Mouse (Mus musculus): ENCODE measurements around the gene Rbm4. TPM values are rescaled to one million over a fixed set of nuclear protein-coding genes. Genes with fewer than 3 reads are reported as not detected.
"Not testable (repeated sequence)": the region's sequence is repeated elsewhere in the genome, so short reads cannot be mapped to it uniquely, and the experiment has no call there.

Gene Rbm4
- polyA plus RNA-seq, 1 experiment from 2014 or later: 109 TPM

DNA sequence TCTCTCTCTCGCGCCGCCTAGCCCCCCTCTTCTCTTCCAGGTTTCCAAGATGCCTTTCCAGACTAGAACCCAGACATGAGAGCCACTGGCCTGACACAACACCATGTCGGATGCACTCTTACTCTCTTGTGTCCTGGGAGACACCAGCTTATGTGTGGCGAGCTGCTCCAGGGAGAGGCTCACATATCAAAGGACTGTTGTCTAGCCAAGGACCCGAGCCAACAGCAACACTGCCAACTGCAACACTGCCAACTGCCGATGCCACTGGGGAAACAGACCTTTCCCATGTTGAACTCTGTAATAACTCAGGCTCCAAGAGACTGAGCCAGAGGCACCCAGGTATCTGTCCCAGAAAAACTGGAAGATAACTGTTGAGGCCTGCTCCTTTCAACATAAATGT, 35.5 kb upstream of the Rbm4 start:
- no peak overlapping the region for H3K9ac ChIP-seq (ENCODE audit: low read length)
- DNase-seq (ENCODE audit: low spot score): no peak
- no peaks in the 10 kb centered on the region for H3K27me3 ChIP-seq (ENCODE audit: control insufficient read depth, insufficient read depth, low read length)
- H3K9me3 ChIP-seq (ENCODE audit: control insufficient read depth, low read length): no peaks in the 10 kb centered on the region
- no peaks in the 10 kb centered on the region for H3K4me1 ChIP-seq (ENCODE audit: control insufficient read depth, insufficient read depth, low read length)
- 65% methylated on average over 7 of the region's 7 CpGs for WGBS
- ATAC-seq (ENCODE audit: insufficient number of reproducible peaks, low FRiP score, low TSS enrichment, low read depth): no peak
- H3K4me2 ChIP-seq (ENCODE audit: low read depth, severe bottlenecking): no peak overlapping the region
- H3K4me3 ChIP-seq (ENCODE audit: low read depth, low read length): no peak overlapping the region
- H3K27ac ChIP-seq (replicated peaks; ENCODE audit: low read depth, low read length): no peak overlapping the region
- H3K36me3 ChIP-seq (ENCODE audit: control insufficient read depth, insufficient read depth, low read length): peaks cover 2% of the 10 kb centered on the region; the same call in 1 of the 2 replicates

DNA sequence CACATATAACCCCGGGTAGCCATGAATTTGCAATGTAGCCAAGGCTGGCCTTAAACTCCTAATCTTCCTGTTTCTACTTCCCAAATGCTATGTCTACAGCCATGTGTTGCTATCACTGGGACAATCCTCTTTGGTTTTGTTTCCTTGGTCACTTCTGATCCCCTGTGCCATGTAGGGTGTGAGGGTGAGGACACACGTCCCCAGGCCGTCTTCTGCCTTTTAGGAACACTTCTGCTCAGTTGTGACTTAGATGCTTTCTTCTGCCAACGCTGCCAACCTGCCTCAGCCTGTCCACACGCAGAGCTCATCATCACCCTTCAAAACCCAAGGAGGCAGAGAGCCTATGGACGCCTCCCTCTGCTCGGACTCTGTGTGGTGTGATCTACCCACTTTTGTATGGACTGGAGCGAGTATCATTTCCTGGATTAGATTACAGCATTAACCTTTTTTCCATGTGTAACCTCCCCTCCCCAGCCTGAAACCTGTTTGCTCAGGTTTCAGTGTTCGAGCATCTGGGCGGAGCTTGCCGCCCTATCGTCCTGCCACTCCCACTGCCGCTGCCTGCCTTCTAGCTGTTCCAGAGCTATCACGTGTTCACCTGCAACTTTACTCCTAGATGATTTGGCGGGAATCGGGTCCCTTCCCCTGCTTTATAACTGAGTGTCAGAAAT, 34.9 kb upstream of the Rbm4 start:
- no peak overlapping the region for H3K9ac ChIP-seq (ENCODE audit: low read length)
- no peaks in the 10 kb centered on the region for H3K9me3 ChIP-seq (ENCODE audit: control insufficient read depth, low read length)
- H3K27me3 ChIP-seq (ENCODE audit: control insufficient read depth, insufficient read depth, low read length): no peaks in the 10 kb centered on the region
- ATAC-seq (ENCODE audit: insufficient number of reproducible peaks, low FRiP score, low TSS enrichment, low read depth) (no peak), DNase-seq (ENCODE audit: low spot score) (no peak)
- WGBS: 49% methylated on average over 16 of the region's 16 CpGs
- no peak overlapping the region for H3K4me3 ChIP-seq (ENCODE audit: low read depth, low read length)
- no peak overlapping the region for H3K27ac ChIP-seq (replicated peaks; ENCODE audit: low read depth, low read length)
- no peaks in the 10 kb centered on the region for H3K4me1 ChIP-seq (ENCODE audit: control insufficient read depth, insufficient read depth, low read length)
- H3K36me3 ChIP-seq (ENCODE audit: control insufficient read depth, insufficient read depth, low read length): peaks cover 2% of the 10 kb centered on the region; the same call in 1 of the 2 replicates
- no peak overlapping the region for H3K4me2 ChIP-seq (ENCODE audit: low read depth, severe bottlenecking)

DNA sequence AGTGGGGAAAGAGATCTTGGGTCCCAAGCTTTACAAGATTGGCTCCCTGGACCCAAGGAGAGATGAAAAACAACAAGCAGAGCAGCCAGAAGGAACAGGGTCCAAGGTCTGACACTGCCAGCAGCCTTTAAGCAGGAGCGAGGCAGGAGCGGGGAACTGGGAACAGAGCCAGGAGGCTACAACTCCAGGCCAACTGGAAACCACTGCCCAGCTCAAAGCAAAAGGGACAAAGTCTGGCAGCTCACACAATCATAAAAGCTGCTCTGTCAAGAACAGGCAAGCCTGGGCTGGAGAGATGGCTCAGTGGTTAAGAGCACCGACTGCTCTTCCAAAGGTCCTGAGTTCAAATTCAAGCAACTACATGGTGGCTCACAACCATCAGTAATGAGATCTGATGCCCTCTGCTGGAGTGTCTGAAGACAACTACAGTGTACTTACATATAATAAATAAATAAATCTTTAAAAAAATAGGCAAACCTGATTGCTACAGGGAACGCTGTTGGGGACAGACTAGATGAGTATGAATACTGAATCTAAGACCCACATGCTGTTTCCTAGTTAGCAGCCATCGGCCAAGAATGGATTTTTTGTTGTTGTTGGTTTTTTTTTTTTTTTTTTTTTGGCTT, 27.1 kb upstream of the Rbm4 start:
- WGBS: 84% methylated on average over 5 of the region's 5 CpGs

DNA sequence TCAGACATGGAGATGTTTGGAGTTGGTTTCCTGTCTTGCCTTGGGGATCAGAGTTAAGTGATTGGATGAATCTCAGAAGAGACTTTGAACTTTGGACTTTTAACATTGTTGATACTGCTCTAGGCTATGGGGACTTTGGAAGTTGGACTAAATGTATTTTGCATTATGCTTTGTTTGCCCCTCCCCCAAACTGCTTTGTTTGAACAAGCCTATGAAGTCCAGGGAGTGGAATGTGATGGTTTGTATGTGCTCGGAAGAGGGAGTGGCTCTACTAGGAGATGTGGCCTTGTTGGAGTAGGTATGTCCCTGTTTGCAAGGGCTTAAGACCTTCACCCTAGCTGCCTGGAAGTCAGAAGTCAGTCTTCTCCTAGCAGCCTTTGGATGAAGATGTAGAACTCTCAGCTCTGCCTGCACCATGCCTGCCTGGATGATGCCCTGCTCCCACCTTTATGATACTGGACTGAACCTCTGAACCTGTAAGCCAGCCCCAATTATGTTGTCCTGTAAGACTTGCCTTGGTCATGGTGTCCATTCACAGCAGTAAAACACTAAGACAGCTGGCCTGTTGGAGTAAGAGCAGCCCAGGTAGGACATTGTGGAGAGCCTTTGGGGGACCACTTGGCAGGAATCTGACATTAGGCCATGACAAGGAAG, 23.6 kb upstream of the Rbm4 start:
- 64% methylated on average over 1 of the region's 1 CpGs for WGBS
- Histone ChIP-seq H3K27ac (replicated peaks; ENCODE audit: low read depth, low read length) (no peak overlapping the region), H3K4me1 (ENCODE audit: control insufficient read depth, insufficient read depth, low read length) (no peaks in the 10 kb centered on the region), H3K4me3 (ENCODE audit: low read depth, low read length) (no peak overlapping the region), H3K27me3 (ENCODE audit: control insufficient read depth, insufficient read depth, low read length) (no peaks in the 10 kb centered on the region), H3K36me3 (ENCODE audit: control insufficient read depth, insufficient read depth, low read length) (no peaks in the 10 kb centered on the region), H3K4me2 (ENCODE audit: low read depth, severe bottlenecking) (no peak overlapping the region), H3K9me3 (ENCODE audit: control insufficient read depth, low read length) (no peaks in the 10 kb centered on the region), H3K9ac (ENCODE audit: low read length) (no peak overlapping the region)
- DNase-seq (ENCODE audit: low spot score) (no peak), ATAC-seq (ENCODE audit: insufficient number of reproducible peaks, low FRiP score, low TSS enrichment, low read depth) (no peak)

More for the DNA sequence above, 27.1 kb upstream of the Rbm4 start:
- no peaks in the 10 kb centered on the region for H3K9me3 ChIP-seq (ENCODE audit: control insufficient read depth, low read length)
- no peaks in the 10 kb centered on the region for H3K4me1 ChIP-seq (ENCODE audit: control insufficient read depth, insufficient read depth, low read length)
- H3K27ac ChIP-seq (replicated peaks; ENCODE audit: low read depth, low read length): no peak overlapping the region
- peaks cover 2% of the 10 kb centered on the region; the same call in 1 of the 2 replicates for H3K36me3 ChIP-seq (ENCODE audit: control insufficient read depth, insufficient read depth, low read length)
- H3K9ac ChIP-seq (ENCODE audit: low read length): no peak overlapping the region
- no peaks in the 10 kb centered on the region for H3K27me3 ChIP-seq (ENCODE audit: control insufficient read depth, insufficient read depth, low read length)
- ATAC-seq (ENCODE audit: insufficient number of reproducible peaks, low FRiP score, low TSS enrichment, low read depth): no peak
- H3K4me2 ChIP-seq (ENCODE audit: low read depth, severe bottlenecking): no peak overlapping the region
- H3K4me3 ChIP-seq (ENCODE audit: low read depth, low read length): no peak overlapping the region
- no peak for DNase-seq (ENCODE audit: low spot score)

DNA sequence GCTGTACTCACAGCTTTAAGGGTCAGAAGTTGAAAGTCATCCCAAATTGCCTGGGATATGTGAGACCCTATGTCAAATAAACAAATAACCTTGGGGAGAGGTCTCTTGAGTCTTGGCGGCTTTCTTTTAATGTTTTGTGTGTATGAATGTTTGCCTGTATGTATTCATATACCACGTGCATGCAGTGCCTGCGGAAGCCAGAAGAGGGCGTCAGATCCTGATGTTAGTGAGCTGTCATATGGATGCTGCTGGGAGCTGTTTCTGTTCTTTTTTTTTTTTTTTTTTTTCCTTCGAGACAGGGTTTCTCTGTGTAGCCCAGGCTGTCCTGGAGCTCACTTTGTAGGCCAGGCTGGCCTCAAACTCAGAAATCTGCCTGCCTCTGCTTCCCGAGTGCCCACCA, 19.3 kb upstream of the Rbm4 start:
- H3K36me3 ChIP-seq (ENCODE audit: control insufficient read depth, insufficient read depth, low read length): no peaks in the 10 kb centered on the region
- no peak overlapping the region for H3K27ac ChIP-seq (replicated peaks; ENCODE audit: low read depth, low read length)
- H3K27me3 ChIP-seq (ENCODE audit: control insufficient read depth, insufficient read depth, low read length): no peaks in the 10 kb centered on the region
- ATAC-seq (ENCODE audit: insufficient number of reproducible peaks, low FRiP score, low TSS enrichment, low read depth) (no peak), DNase-seq (ENCODE audit: low spot score) (peak; percentile 44)
- no peak overlapping the region for H3K4me3 ChIP-seq (ENCODE audit: low read depth, low read length)
- H3K4me2 ChIP-seq (ENCODE audit: low read depth, severe bottlenecking): no peak overlapping the region
- no peaks in the 10 kb centered on the region for H3K9me3 ChIP-seq (ENCODE audit: control insufficient read depth, low read length)
- H3K4me1 ChIP-seq (ENCODE audit: control insufficient read depth, insufficient read depth, low read length): peaks cover 9% of the 10 kb centered on the region
- WGBS: 81% methylated on average over 6 of the region's 6 CpGs
- no peak overlapping the region for H3K9ac ChIP-seq (ENCODE audit: low read length)

DNA sequence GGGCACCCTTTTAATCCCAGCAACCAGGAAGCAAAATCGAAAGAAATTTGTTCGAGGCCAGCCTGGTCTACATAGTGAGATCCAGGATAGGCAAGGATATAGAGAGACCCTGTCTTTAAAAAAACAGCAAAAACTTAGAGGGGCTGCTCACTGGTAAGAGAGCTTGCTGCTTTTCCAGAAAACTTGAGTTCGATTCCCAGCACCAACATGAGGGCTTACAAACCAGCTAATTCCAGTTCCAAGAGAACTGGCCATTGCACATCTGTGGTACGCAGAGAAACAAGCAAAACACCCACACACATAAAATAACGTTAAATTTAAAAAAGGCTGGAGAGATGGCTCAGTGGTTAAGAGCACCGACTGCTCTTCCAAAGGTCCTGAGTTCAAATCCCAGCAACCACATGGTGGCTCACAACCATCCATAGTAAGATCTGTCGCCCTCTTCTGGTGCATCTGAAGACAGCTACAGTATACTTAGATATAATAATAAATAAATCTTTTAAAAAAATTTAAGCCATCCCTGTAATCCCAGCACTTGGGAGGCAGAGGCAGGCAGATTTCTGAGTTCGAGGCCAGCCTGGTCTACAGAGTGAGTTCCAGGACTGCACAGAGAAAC, 18.7 kb upstream of the Rbm4 start:
- Histone ChIP-seq H3K4me2 (ENCODE audit: low read depth, severe bottlenecking) (peak overlapping the region; percentile 46; the same call in 1 of the 2 replicates), H3K9ac (ENCODE audit: low read length) (peak overlapping the region; percentile 84), H3K4me3 (ENCODE audit: low read depth, low read length) (peak overlapping the region; percentile 70)
- H3K27ac ChIP-seq (replicated peaks; ENCODE audit: low read depth, low read length); DNase-seq (ENCODE audit: low spot score); ATAC-seq (ENCODE audit: insufficient number of reproducible peaks, low FRiP score, low TSS enrichment, low read depth); H3K27me3 ChIP-seq (ENCODE audit: control insufficient read depth, insufficient read depth, low read length); H3K9me3 ChIP-seq (ENCODE audit: control insufficient read depth, low read length); H3K4me1 ChIP-seq (ENCODE audit: control insufficient read depth, insufficient read depth, low read length); H3K36me3 ChIP-seq (ENCODE audit: control insufficient read depth, insufficient read depth, low read length): not testable (repeated sequence)
- WGBS: 81% methylated on average over 8 of the region's 8 CpGs

DNA sequence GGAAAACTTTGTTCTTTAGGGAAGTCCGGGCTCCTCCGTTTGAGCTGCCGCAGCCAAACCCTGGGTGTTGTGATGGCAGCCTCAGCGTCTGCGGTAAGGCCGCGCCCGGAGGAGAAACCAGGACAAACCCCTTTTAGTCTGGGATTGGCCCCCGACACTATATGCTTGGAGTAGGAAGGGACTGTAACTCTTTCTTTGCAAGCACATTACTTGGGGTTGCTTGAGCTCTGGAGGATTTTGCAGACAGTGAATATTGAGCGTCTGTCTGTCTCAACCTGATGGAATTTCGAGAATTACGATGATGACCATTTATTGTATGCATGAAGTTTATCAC, 18.2 kb upstream of the Rbm4 start:
- no peaks in the 10 kb centered on the region for H3K9me3 ChIP-seq (ENCODE audit: control insufficient read depth, low read length)
- ATAC-seq (ENCODE audit: insufficient number of reproducible peaks, low FRiP score, low TSS enrichment, low read depth) (peak; percentile 37; the same call in 1 of the 2 replicates), DNase-seq (ENCODE audit: low spot score) (no peak)
- H3K27ac ChIP-seq (replicated peaks; ENCODE audit: low read depth, low read length): peak overlapping the region; percentile 88
- no peaks in the 10 kb centered on the region for H3K27me3 ChIP-seq (ENCODE audit: control insufficient read depth, insufficient read depth, low read length)
- peak overlapping the region; percentile 46 for H3K4me2 ChIP-seq (ENCODE audit: low read depth, severe bottlenecking)
- no peaks in the 10 kb centered on the region for H3K36me3 ChIP-seq (ENCODE audit: control insufficient read depth, insufficient read depth, low read length)
- H3K4me3 ChIP-seq (ENCODE audit: low read depth, low read length): peak overlapping the region; percentile 70
- 5% methylated on average over 12 of the region's 12 CpGs for WGBS
- peaks cover 9% of the 10 kb centered on the region for H3K4me1 ChIP-seq (ENCODE audit: control insufficient read depth, insufficient read depth, low read length)
- H3K9ac ChIP-seq (ENCODE audit: low read length): peak overlapping the region; percentile 84

DNA sequence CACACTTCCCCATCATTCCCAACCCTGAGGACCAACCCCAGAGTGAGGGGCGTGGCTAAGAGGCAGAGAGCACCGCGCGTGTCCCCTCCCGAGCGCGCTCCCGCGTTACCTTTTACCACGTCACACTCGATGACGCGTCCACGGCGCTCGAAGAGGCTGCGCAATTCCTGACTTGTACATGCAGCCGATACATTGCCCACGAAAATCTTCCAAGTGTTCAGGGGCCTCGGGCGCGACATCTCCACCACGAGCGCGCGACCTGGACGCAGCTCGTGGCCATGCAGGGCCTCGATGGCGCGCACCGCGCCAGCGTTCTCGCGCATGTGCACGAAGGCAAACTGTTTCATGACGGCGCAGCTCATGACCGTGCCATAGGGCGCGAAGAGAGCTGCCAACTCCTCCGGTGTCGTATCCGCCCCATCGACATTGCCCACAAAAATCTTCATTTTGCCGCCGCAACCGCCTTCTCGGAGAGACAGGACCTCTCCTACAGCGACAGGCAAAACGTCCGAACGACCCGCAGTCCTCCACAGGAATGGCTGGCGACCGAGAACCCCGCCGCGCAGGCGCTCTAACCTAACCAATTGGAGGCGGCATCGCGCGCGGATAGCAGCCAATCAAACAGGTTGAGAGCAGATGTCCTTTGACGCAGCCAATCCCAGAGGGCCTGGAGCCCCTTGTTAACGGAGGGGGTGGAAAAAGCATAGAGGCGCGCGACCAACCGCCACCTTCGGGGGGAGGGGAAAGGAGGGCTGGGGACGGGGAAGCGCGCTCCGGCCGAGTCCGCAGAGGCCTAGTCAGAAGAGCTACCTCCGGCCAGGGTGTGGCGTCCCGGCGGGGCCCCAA, 17.6 kb upstream of the Rbm4 start, which contains the start of the genes Gm21992 and Rbm14:
Gene Gm21992 (minus strand): TSS at position 550 of the 846 bp plus-strand sequence.
Gene Rbm14 (minus strand): TSS at position 572 of the 846 bp plus-strand sequence.
- H3K9ac ChIP-seq (ENCODE audit: low read length): peak within 1 kb of the TSS; percentile 84
- peak within 1 kb of the TSS; percentile 88 for H3K27ac ChIP-seq (replicated peaks; ENCODE audit: low read depth, low read length)
- H3K36me3 ChIP-seq (ENCODE audit: control insufficient read depth, insufficient read depth, low read length): no peaks in the 10 kb centered on the region
- ATAC-seq (ENCODE audit: insufficient number of reproducible peaks, low FRiP score, low TSS enrichment, low read depth): peak; percentile 97
- H3K4me1 ChIP-seq (ENCODE audit: control insufficient read depth, insufficient read depth, low read length): peaks cover 9% of the 10 kb centered on the region
- H3K4me2 ChIP-seq (ENCODE audit: low read depth, severe bottlenecking): peak within 1 kb of the TSS; percentile 71
- peak within 1 kb of the TSS; percentile 70 for H3K4me3 ChIP-seq (ENCODE audit: low read depth, low read length)
- peak; percentile 98 for DNase-seq (ENCODE audit: low spot score)
- WGBS: under 1% methylated on average over 83 of the region's 83 CpGs
- H3K27me3 ChIP-seq (ENCODE audit: control insufficient read depth, insufficient read depth, low read length): no peaks in the 10 kb centered on the region
- H3K9me3 ChIP-seq (ENCODE audit: control insufficient read depth, low read length): no peaks in the 10 kb centered on the region

All from limb, embryonic 11.5 days (tissue).